In genomic region chr2:24962304-24963000, GRCm38 (mm10) we compare ENCODE assay signal across 8 mouse cellular contexts. TPM values are rescaled to one million over a fixed set of nuclear protein-coding genes. Genes with fewer than 3 reads are reported as not detected.
DNase-seq lines count a peak whose midpoint lies in the region; ATAC-seq and TF ChIP-seq lines count a peak whose summit lies in the region.

Gene Dph7, plus strand, starts transcription at chr2:24962400.

- DNase-seq in G1E (ENCODE audit: low spot score), result peak; percentile 65
- peak; percentile 89 to 92 for DNase-seq in cerebellum, adult 18-20 months
- DNase-seq in forebrain, postnatal 0 days, result peak; percentile 94
- DNase-seq in heart, postnatal 4 days, result peak; percentile 89
- DNase-seq in layer of hippocampus, adult 9-10 months (ENCODE audit: low spot score), result peak; percentile 73
- peak; percentile 65 for DNase-seq in ovary, postnatal 10 days (ENCODE audit: low spot score)
- DNase-seq in thymus, postnatal 10 days (ENCODE audit: low spot score in 2 of 2), result peak; percentile 68 to 85

- peak; percentile 82 for TF ChIP-seq CTCF in G1E (IDR thresholded peaks at IDR 0.05; ENCODE audit: low read depth, low read length)
- TF ChIP-seq CTCF in forebrain, postnatal 0 days (IDR thresholded peaks at IDR 0.05; ENCODE audit: low read depth), result peak; percentile 98

- no peaks in the 10 kb centered on the region for H3K27me3 ChIP-seq in G1E (ENCODE audit: insufficient read depth, low read length)
- H3K27me3 ChIP-seq in forebrain, postnatal 0 days (ENCODE audit: insufficient read depth, low read length), result no peaks in the 10 kb centered on the region
- no peaks in the 10 kb centered on the region for H3K27me3 ChIP-seq in lung, embryonic 16.5 days (ENCODE audit: control insufficient read depth, insufficient read depth, low read depth, low read length)

- H3K27ac ChIP-seq in forebrain, postnatal 0 days (ENCODE audit: low read depth, low read length), result peak within 1 kb of the TSS; percentile 37; the same call in 1 of the 2 replicates
- no peak within 1 kb of the TSS for H3K27ac ChIP-seq in lung, embryonic 16.5 days (ENCODE audit: low read length)

- peak; percentile 84 for ATAC-seq in G1E (ENCODE audit: extremely low read depth, insufficient number of reproducible peaks, low FRiP score, poor library complexity, severe bottlenecking)
- peak; percentile 98 for ATAC-seq in forebrain, postnatal 0 days
- peak; percentile 94 for ATAC-seq in lung, embryonic 16.5 days (ENCODE audit: low read depth)

- H3K4me2 ChIP-seq in forebrain, postnatal 0 days (ENCODE audit: low read depth), result peak within 1 kb of the TSS; percentile 66
- H3K4me2 ChIP-seq in lung, embryonic 16.5 days (ENCODE audit: low read depth, low read length), result peak within 1 kb of the TSS; percentile 56

- H3K9me3 ChIP-seq in G1E (replicated peaks), result no peaks in the 10 kb centered on the region
- no peaks in the 10 kb centered on the region for H3K9me3 ChIP-seq in forebrain, postnatal 0 days (ENCODE audit: low read length)
- H3K9me3 ChIP-seq in lung, embryonic 16.5 days (ENCODE audit: control insufficient read depth, low read length), result no peaks in the 10 kb centered on the region

- WGBS in forebrain, postnatal 0 days, result under 1% methylated on average over 28 of the region's 28 CpGs
- WGBS in lung, embryonic 16.5 days, result under 1% methylated on average over 28 of the region's 28 CpGs

- H3K36me3 ChIP-seq in G1E (replicated peaks), result peaks cover 87% of the 10 kb centered on the region
- peaks cover 50% of the 10 kb centered on the region for H3K36me3 ChIP-seq in forebrain, postnatal 0 days (ENCODE audit: insufficient read depth)
- H3K36me3 ChIP-seq in lung, embryonic 16.5 days (ENCODE audit: control insufficient read depth, insufficient read depth, low read length), result peaks cover 27% of the 10 kb centered on the region

- H3K4me3 ChIP-seq in G1E (ENCODE audit: low read depth, low read length), result peak within 1 kb of the TSS; percentile 96
- H3K4me3 ChIP-seq in forebrain, postnatal 0 days (ENCODE audit: low read depth, low read length), result peak within 1 kb of the TSS; percentile 50
- peak within 1 kb of the TSS; percentile 86 for H3K4me3 ChIP-seq in lung, embryonic 16.5 days (ENCODE audit: low read length)

- peaks cover 28% of the 10 kb centered on the region for H3K4me1 ChIP-seq in G1E (ENCODE audit: insufficient read depth, low read depth, low read length)
- H3K4me1 ChIP-seq in forebrain, postnatal 0 days (ENCODE audit: insufficient read depth), result peaks cover 6% of the 10 kb centered on the region; the same call in 1 of the 2 replicates
- peaks cover 6% of the 10 kb centered on the region for H3K4me1 ChIP-seq in lung, embryonic 16.5 days (replicated peaks; ENCODE audit: control insufficient read depth, insufficient read depth, low read length)

- peak within 1 kb of the TSS; percentile 56 for H3K9ac ChIP-seq in forebrain, postnatal 0 days
- peak within 1 kb of the TSS; percentile 86 for H3K9ac ChIP-seq in lung, embryonic 16.5 days (ENCODE audit: low read length)

RNA-seq across cellular contexts. Expression of gene Dph7, which starts in this region (rescaled TPM):
- total RNA-seq in G1E (2014; fragmentation: Nextera tagmentation), result 22.0 and 25.6 TPM in 2 replicates
- total RNA-seq in G1E (2017), result 19.8 and 25.1 TPM in 2 replicates
- polyA plus RNA-seq in G1E (2012), result 25.1 and 29.4 TPM in 2 replicates
- 42.9 and 54.0 TPM in 2 replicates for total RNA-seq in forebrain, postnatal 0 days (2014; rRNA removed)
- 40.8 and 45.1 TPM in 2 replicates for polyA plus RNA-seq in forebrain, postnatal 0 days (2015; fragmentation: Nextera tagmentation; extraction: Ambion mirVana)
- total RNA-seq in heart, postnatal 4 days (2021), result 1 to 10 TPM; 8.6 to 8.8 TPM
- polyA plus RNA-seq in lung, embryonic 16.5 days (2015; fragmentation: Nextera tagmentation; extraction: Ambion mirVana), result 22.3 TPM in 2 replicates
